Mouse (Mus musculus) CH12.LX (cell line): Measurements from ENCODE around the gene Unc119. TPM values are rescaled to one million over a fixed set of nuclear protein-coding genes. Genes with fewer than 3 reads are reported as not detected.

Experiments used
- DNase-seq: peaks from one replicate; pipeline ENCODE4 v3.0.0-alpha.2; 2013; ENCODE audit errors: extremely low read depth
- H3K27ac ChIP-seq: 2 replicates; pipeline ENCODE4 v1.5.1; 2012; ENCODE audit warnings: low read depth, mild to moderate bottlenecking, control low read depth, moderate library complexity; ENCODE audit not compliant: insufficient read depth
- H3K27me3 ChIP-seq: replicated peaks from 2 replicates; pipeline ENCODE3; 2012; ENCODE audit warnings: inconsistent platforms
- H3K36me3 ChIP-seq, 2 experiments: replicated peaks in 1 of 2; 2 replicates each; pipeline versions ENCODE3 to v1.6.1; 2012; ENCODE audit warnings: inconsistent platforms in 1 of 2, low read length in 1 of 2, mild to moderate bottlenecking in 1 of 2, mixed read lengths in 1 of 2, moderate library complexity in 1 of 2; ENCODE audit not compliant: control insufficient read depth in 1 of 2, insufficient read depth in 1 of 2
- H3K4me1 ChIP-seq, 2 experiments: 2 replicates each; pipeline ENCODE4 v1.6.1; 2012; ENCODE audit warnings: inconsistent platforms in 1 of 2, moderate library complexity in 1 of 2; ENCODE audit not compliant: insufficient read depth in 2 of 2, control insufficient read depth in 1 of 2
- H3K4me2 ChIP-seq: 2 replicates; pipeline ENCODE4 v1.6.1; 2012; ENCODE audit warnings: low read depth, mild to moderate bottlenecking, control low read depth; ENCODE audit not compliant: poor library complexity, insufficient read depth, severe bottlenecking
- H3K4me3 ChIP-seq, 3 experiments: fragments of 150-350 bp in 1 of 3; sonication (generic) in 1 of 3; replicated peaks in 1 of 3; 2 replicates each; pipeline versions ENCODE3 to v1.5.1; 2011 to 2012; ENCODE audit warnings: low read depth in 2 of 3, low read length in 2 of 3, mild to moderate bottlenecking in 2 of 3, moderate library complexity in 2 of 3, control low read depth in 1 of 3, improper control_type of control experiment in 1 of 3, inconsistent platforms in 1 of 3, mixed read lengths in 1 of 3; ENCODE audit not compliant: poor library complexity in 1 of 3
- H3K79me2 ChIP-seq: replicated peaks from 2 replicates; pipeline ENCODE4 v1.6.1; 2012; ENCODE audit warnings: mild to moderate bottlenecking, moderate library complexity; ENCODE audit not compliant: control insufficient read depth, poor library complexity, insufficient read depth, severe bottlenecking; ENCODE audit errors: extremely low read depth
- H3K9ac ChIP-seq: 2 replicates; pipeline ENCODE4 v1.6.1; 2012; ENCODE audit warnings: low read depth, mild to moderate bottlenecking, control low read depth, moderate library complexity; ENCODE audit not compliant: insufficient read depth
- H3K9me3 ChIP-seq: replicated peaks from 2 replicates; pipeline ENCODE3; 2012; ENCODE audit warnings: low read length, inconsistent platforms, mixed read lengths
- CHD2 ChIP-seq: IDR thresholded peaks from 2 replicates; pipeline ENCODE4 v1.6.1; 2011; ENCODE audit warnings: low read length, improper control_type of control experiment
- CTCF ChIP-seq, 2 experiments: IDR thresholded peaks in 1 of 2; conservative IDR thresholded peaks in 1 of 2; 2 replicates each; pipeline ENCODE4 v1.5.1; 2011 to 2012; ENCODE audit warnings: low read depth in 2 of 2, low read length in 2 of 2, improper control_type of control experiment in 1 of 2, inconsistent platforms in 1 of 2, mild to moderate bottlenecking in 1 of 2, moderate library complexity in 1 of 2
- E2F4 ChIP-seq: IDR thresholded peaks from 2 replicates; pipeline ENCODE4 v1.6.1; 2011; ENCODE audit warnings: low read depth, low read length, improper control_type of control experiment; ENCODE audit not compliant: insufficient replicate concordance
- GABPA ChIP-seq: IDR thresholded peaks from 2 replicates; pipeline ENCODE4 v1.6.1; 2012; ENCODE audit warnings: low read depth, low read length, improper control_type of control experiment, inconsistent platforms; ENCODE audit not compliant: insufficient replicate concordance
- IRF4 ChIP-seq: IDR thresholded peaks from 2 replicates; pipeline ENCODE4 v1.6.1; 2014; ENCODE audit warnings: low read depth, mild to moderate bottlenecking, inconsistent platforms, low read length, improper control_type of control experiment
- JUN ChIP-seq: IDR thresholded peaks from 2 replicates; pipeline ENCODE4 v1.6.1; 2011; ENCODE audit warnings: low read depth, mild to moderate bottlenecking, low read length, improper control_type of control experiment, moderate library complexity; ENCODE audit not compliant: insufficient read depth
- JUND ChIP-seq: conservative IDR thresholded peaks from 2 replicates; pipeline ENCODE4 v1.6.1; 2011; ENCODE audit warnings: low read depth, low read length, improper control_type of control experiment
- KAT2A ChIP-seq: IDR thresholded peaks from 2 replicates; pipeline ENCODE4 v1.6.1; 2012; ENCODE audit warnings: low read length, improper control_type of control experiment, inconsistent platforms; ENCODE audit not compliant: insufficient replicate concordance
- MAFK ChIP-seq: IDR thresholded peaks from 2 replicates; pipeline ENCODE4 v1.6.1; 2011; ENCODE audit warnings: low read length, improper control_type of control experiment; ENCODE audit not compliant: insufficient replicate concordance
- MAX ChIP-seq: IDR thresholded peaks from 2 replicates; pipeline ENCODE4 v1.6.1; 2011; ENCODE audit warnings: low read length, improper control_type of control experiment
- MAZ ChIP-seq: IDR thresholded peaks from 2 replicates; pipeline ENCODE4 v1.6.1; 2012; ENCODE audit warnings: low read depth, mild to moderate bottlenecking, inconsistent platforms, low read length, improper control_type of control experiment, moderate library complexity
- MXI1 ChIP-seq: IDR thresholded peaks from 2 replicates; pipeline ENCODE4 v1.6.1; 2011; ENCODE audit warnings: mild to moderate bottlenecking, low read depth, low read length, improper control_type of control experiment
- MYC ChIP-seq: IDR thresholded peaks from 2 replicates; pipeline ENCODE4 v1.6.1; 2011; ENCODE audit warnings: low read depth, mild to moderate bottlenecking, improper control_type of control experiment, low read length
- NELFE ChIP-seq: IDR thresholded peaks from 2 replicates; pipeline ENCODE4 v1.6.1; 2011; ENCODE audit warnings: low read depth, low read length, improper control_type of control experiment
- NRF1 ChIP-seq: IDR thresholded peaks from 2 replicates; pipeline ENCODE4 v1.6.1; 2014; ENCODE audit warnings: low read depth, mild to moderate bottlenecking, inconsistent platforms, low read length, improper control_type of control experiment, moderate library complexity
- PAX5 ChIP-seq: IDR thresholded peaks from 2 replicates; pipeline ENCODE4 v1.6.1; 2012; ENCODE audit warnings: low read length, inconsistent platforms, mixed read lengths
- POLR2A ChIP-seq: IDR thresholded peaks from 2 replicates; pipeline ENCODE4 v1.6.1; 2011; ENCODE audit warnings: low read depth, mild to moderate bottlenecking, improper control_type of control experiment, low read length
- POLR2AphosphoS2 ChIP-seq: IDR thresholded peaks from 2 replicates; pipeline ENCODE4 v1.6.1; 2011; ENCODE audit warnings: low read depth, low read length, improper control_type of control experiment
- RAD21 ChIP-seq: IDR thresholded peaks from 2 replicates; pipeline ENCODE4 v1.6.1; 2011; ENCODE audit warnings: low read depth, mild to moderate bottlenecking, low read length, improper control_type of control experiment, moderate library complexity
- RCOR1 ChIP-seq: conservative IDR thresholded peaks from 2 replicates; pipeline ENCODE4 v1.6.1; 2012; ENCODE audit warnings: low read depth, mild to moderate bottlenecking, inconsistent platforms, low read length, improper control_type of control experiment
- SIN3A ChIP-seq: IDR thresholded peaks from 2 replicates; pipeline ENCODE4 v1.6.1; 2012; ENCODE audit warnings: low read length, improper control_type of control experiment, inconsistent platforms
- TCF12 ChIP-seq: IDR thresholded peaks from 2 replicates; pipeline ENCODE4 v1.6.1; 2014; ENCODE audit warnings: low read depth, mild to moderate bottlenecking, inconsistent platforms, low read length, improper control_type of control experiment
- USF2 ChIP-seq: conservative IDR thresholded peaks from 2 replicates; pipeline ENCODE4 v1.6.1; 2011; ENCODE audit warnings: low read depth, low read length, improper control_type of control experiment
- dilution Hi-C: fragments of 300-500 bp; cut with MboI; formaldehyde crosslinking; loops from 2 replicates; pipeline ENCODE4 v1.14.3; 2020; ENCODE audit warnings: low sequenced_read_pairs; ENCODE audit not compliant: extremely low pct_unique_long_range_greater_than_20kb, extremely low pct_ligation_motif_present
- in situ Hi-C: fragments of 300-500 bp; cut with MboI; formaldehyde crosslinking; loops from 3 replicates; pipeline ENCODE4 v1.14.3; 2019; ENCODE audit warnings: low sequenced_read_pairs, low pct_ligation_motif_present, low pct_unique_long_range_greater_than_20kb, mixed read lengths
- polyA plus RNA-seq: library from polyadenylated mRNA; unstranded; fragments of >175 nt; gene quantifications from 2 replicates; pipeline ENCODE4 v1.2.1, GENCODE M21; 2012; ENCODE audit warnings: low read depth; ENCODE audit not compliant: insufficient read length
- total RNA-seq, 2 experiments: library from RNA; depleted of rRNA; stranded (reverse); fragments of 300-350 nt in 1 of 2; fragments of >200 nt in 1 of 2; gene quantifications; 2 replicates each; pipeline ENCODE4 v1.2.3; 2012 to 2014

Gene Unc119
- total and polyA plus RNA-seq, 3 experiments, result 81.6 to 227 (median 173) TPM

GRCm38 (mm10) chr11:78348474-78348873 lies 5.2 kb downstream of the Unc119 start:
- dilution Hi-C loops, result no loop called here
- Histone ChIP-seq H3K79me2 (peaks cover 8% of the 10 kb centered on the region), H3K27me3 (no peaks in the 10 kb centered on the region), H3K9me3 (no peaks in the 10 kb centered on the region), H3K4me2 (0 out of 2 replicates have a peak overlapping the region, but pooled peaks have one; percentile 24), H3K4me1 (peaks cover 40 to 79% of the 10 kb centered on the region in 2 experiments), H3K27ac (peak overlapping the region; percentile 49; the same call in 1 of the 2 replicates), H3K9ac (no peak overlapping the region), H3K36me3 (peaks cover 6 to 28% of the 10 kb centered on the region in 2 experiments), H3K4me3 (peak overlapping the region in 1 of 3 experiments; percentile 73)
- in situ Hi-C loops, result no loop called here
- peak; percentile 20 for DNase-seq
- TF ChIP-seq KAT2A, result no peak
- no peak for TF ChIP-seq JUN

GRCm38 (mm10) chr11:78349441-78350358 lies 6.4 kb downstream of the Unc119 start:
- in situ Hi-C loops, result no loop called here
- Histone ChIP-seq H3K9me3 (no peaks in the 10 kb centered on the region), H3K9ac (no peak overlapping the region), H3K4me2 (no peak overlapping the region; the same call in 1 of the 2 replicates), H3K27ac (peak overlapping the region; percentile 35; the same call in 1 of the 2 replicates), H3K27me3 (no peaks in the 10 kb centered on the region), H3K4me3 (no peak overlapping the region), H3K4me1 (peaks cover 37 to 77% of the 10 kb centered on the region in 2 experiments), H3K36me3 (peaks cover 6 to 28% of the 10 kb centered on the region in 2 experiments), H3K79me2 (peaks cover 1% of the 10 kb centered on the region; the same call in 1 of the 2 replicates)
- DNase-seq, result peak; percentile 33
- dilution Hi-C loops, result no loop called here
- TF ChIP-seq IRF4 (peak; percentile 48), SIN3A (no peak), TCF12 (no peak), MAZ (0 out of 2 replicates have a peak, but pooled peaks have one; percentile 40), POLR2A (0 out of 2 replicates have a peak, but pooled peaks have one; percentile 11), POLR2AphosphoS2 (peak; percentile 28; the same call in 1 of the 2 replicates), CHD2 (0 out of 2 replicates have a peak, but pooled peaks have one; percentile 39)

- in situ Hi-C loops (no loop called here), dilution Hi-C loops (no loop called here)
- peak; percentile 81 for DNase-seq
- Histone ChIP-seq H3K79me2 (no peaks in the 10 kb centered on the region), H3K9me3 (no peaks in the 10 kb centered on the region), H3K36me3 (peaks cover 6 to 22% of the 10 kb centered on the region in 2 experiments), H3K4me1 (peaks cover 21 to 52% of the 10 kb centered on the region in 2 experiments), H3K9ac (no peak overlapping the region), H3K4me2 (no peak overlapping the region; the same call in 1 of the 2 replicates), H3K27me3 (no peaks in the 10 kb centered on the region), H3K27ac (no peak overlapping the region), H3K4me3 (no peak overlapping the region)
- TF ChIP-seq JUN (no peak), NRF1 (no peak), RCOR1 (no peak), NELFE (peak; percentile 47; the same call in 1 of the 2 replicates), JUND (no peak), CTCF (conservative IDR thresholded peaks at IDR 0.05 in 1 of 2, IDR thresholded peaks at IDR 0.05 in 1 of 2; ENCODE audit: low read depth in 2 of 2, low read length in 2 of 2) (no peak), GABPA (no peak), MXI1 (no peak), USF2 (no peak), MAFK (no peak), MAX (no peak), POLR2A (peak; percentile 68), PAX5 (no peak), MYC (no peak), TCF12 (peak; percentile 55; the same call in 1 of the 2 replicates), RAD21 (no peak), MAZ (no peak), SIN3A (no peak), E2F4 (no peak)
Observed at GRCm38 (mm10) chr11:78353081-78353480, 9.8 kb downstream of the Unc119 start.
